Mouse (Mus musculus) lung, postnatal 0 days (tissue): ENCODE measurements around the gene Steap4. TPM values are rescaled to one million over a fixed set of nuclear protein-coding genes. Genes with fewer than 3 reads are reported as not detected.

Experiments used
- ATAC-seq: fragments of 200-750 bp; cut with Nextera tagmentation; 2 replicates; pipeline ENCODE4 v1.8.0; 2017; ENCODE audit warnings: moderate library complexity
- DNase-seq: peaks from one replicate; pipeline ENCODE4 v3.0.0-alpha.2; 2016; ENCODE audit warnings: low spot score
- H3K27ac ChIP-seq: fragments of 300-500 bp; sonication (generic); 2 replicates; pipeline ENCODE4 v1.5.1; 2014; ENCODE audit warnings: antibody characterized with exemption, mild to moderate bottlenecking, low read length, mixed read lengths
- H3K27me3 ChIP-seq: fragments of 300-500 bp; sonication (generic); replicated peaks from 2 replicates; pipeline ENCODE4 v1.6.1; 2014; ENCODE audit warnings: low read length, mixed read lengths; ENCODE audit not compliant: insufficient read depth
- H3K36me3 ChIP-seq: fragments of 300-500 bp; sonication (generic); 2 replicates; pipeline ENCODE4 v1.6.1; 2014; ENCODE audit warnings: low read length, mixed read lengths; ENCODE audit not compliant: insufficient read depth
- H3K4me1 ChIP-seq: fragments of 300-500 bp; sonication (generic); 2 replicates; pipeline ENCODE4 v1.6.1; 2014; ENCODE audit warnings: antibody characterized with exemption, low read depth, low read length, mixed read lengths; ENCODE audit not compliant: insufficient read depth
- H3K4me2 ChIP-seq: fragments of 300-500 bp; sonication (generic); replicated peaks from 2 replicates; pipeline ENCODE4 v1.6.1; 2014; ENCODE audit warnings: low read depth, mild to moderate bottlenecking, low read length, moderate library complexity, mixed read lengths
- H3K4me3 ChIP-seq: fragments of 300-500 bp; sonication (generic); 2 replicates; pipeline ENCODE4 v1.5.1; 2014; ENCODE audit warnings: low read depth, low read length
- H3K9ac ChIP-seq: fragments of 300-500 bp; sonication (generic); replicated peaks from 2 replicates; pipeline ENCODE4 v1.6.1; 2014; ENCODE audit warnings: low read depth, mild to moderate bottlenecking
- H3K9me3 ChIP-seq: fragments of 300-500 bp; sonication (generic); 2 replicates; pipeline ENCODE4 v1.6.1; 2016; ENCODE audit warnings: low read length, mixed read lengths
- CTCF ChIP-seq: IDR thresholded peaks from 2 replicates; pipeline ENCODE4 v1.5.1; 2016; ENCODE audit warnings: antibody characterized with exemption, mild to moderate bottlenecking
- EP300 ChIP-seq: IDR thresholded peaks from 2 replicates; pipeline ENCODE4 v1.6.1; 2016; ENCODE audit warnings: antibody characterized with exemption, mild to moderate bottlenecking, control low read depth
- WGBS: fragments of 180-500 bp; shearing (Covaris S2); extraction: QIAGEN DNeasy Blood & Tissue Kit; methylation state at CpG from one replicate; pipeline ENCODE4 v1.1.7; 2014; 5-methylcytosine and 5-hydroxymethylcytosine counted together
- polyA plus RNA-seq: library from polyadenylated mRNA; unstranded; fragments of >200 nt; fragmentation: Nextera tagmentation; extraction: Ambion mirVana; gene quantifications from 2 replicates; pipeline ENCODE4 v1.2.1, GENCODE M21; 2015

The Steap4 gene
- polyA plus RNA-seq, 1 experiment from 2014 or later, result 6.4 TPM

DNA sequence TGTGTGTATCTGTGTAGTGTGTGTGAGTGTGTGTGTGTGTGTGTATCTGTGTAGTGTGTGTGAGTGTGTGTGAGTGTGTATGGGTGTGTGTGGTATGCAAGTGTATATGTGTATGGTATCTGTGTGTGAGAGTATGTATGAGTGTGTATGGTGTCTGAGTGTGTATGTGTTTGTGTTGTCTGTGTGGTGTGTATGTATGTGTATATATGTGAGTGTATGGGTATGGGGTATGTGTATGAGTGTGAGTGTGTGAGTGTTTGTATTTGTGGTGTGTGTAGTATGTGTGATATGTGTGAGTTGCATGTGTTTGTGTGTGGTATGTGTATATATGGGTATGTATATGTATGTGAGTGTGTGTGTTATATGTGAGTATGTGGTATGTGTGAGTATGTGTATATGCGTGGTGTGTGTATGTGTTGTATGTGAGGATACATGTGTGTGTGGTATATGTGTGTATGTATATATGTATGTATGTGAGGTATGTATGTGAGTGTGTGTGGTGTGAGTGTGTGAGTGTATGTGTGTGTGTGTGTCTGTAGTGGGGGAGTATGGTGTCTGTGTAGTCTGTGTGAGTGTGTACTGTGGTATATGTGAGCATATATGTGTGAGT, 35.1 kb downstream of the Steap4 start:
- Histone ChIP-seq H3K4me2 (no peak overlapping the region), H3K27ac (no peak overlapping the region), H3K9me3 (no peaks in the 10 kb centered on the region), H3K4me3 (no peak overlapping the region), H3K36me3 (no peaks in the 10 kb centered on the region), H3K4me1 (no peaks in the 10 kb centered on the region), H3K9ac (no peak overlapping the region), H3K27me3 (no peaks in the 10 kb centered on the region)
- ATAC-seq (no peak), DNase-seq (no peak)
- WGBS, result 96% methylated on average over 1 of the region's 1 CpGs
- TF ChIP-seq CTCF, result no peak
- TF ChIP-seq EP300, result no peak

GRCm38 (mm10) chr5:7996401-7997044, 36.3 kb downstream of the Steap4 start:
- 42% methylated on average over 8 of the region's 8 CpGs for WGBS
- no peak overlapping the region for H3K9ac ChIP-seq
- no peaks in the 10 kb centered on the region for H3K27me3 ChIP-seq
- DNase-seq, result peak; percentile 65
- no peak overlapping the region for H3K4me3 ChIP-seq
- H3K27ac ChIP-seq, result no peak overlapping the region
- H3K9me3 ChIP-seq, result no peaks in the 10 kb centered on the region
- no peaks in the 10 kb centered on the region for H3K4me1 ChIP-seq
- no peaks in the 10 kb centered on the region for H3K36me3 ChIP-seq
- no peak for TF ChIP-seq EP300
- peak; percentile 71 for TF ChIP-seq CTCF
- H3K4me2 ChIP-seq, result no peak overlapping the region
- no peak for ATAC-seq

DNA sequence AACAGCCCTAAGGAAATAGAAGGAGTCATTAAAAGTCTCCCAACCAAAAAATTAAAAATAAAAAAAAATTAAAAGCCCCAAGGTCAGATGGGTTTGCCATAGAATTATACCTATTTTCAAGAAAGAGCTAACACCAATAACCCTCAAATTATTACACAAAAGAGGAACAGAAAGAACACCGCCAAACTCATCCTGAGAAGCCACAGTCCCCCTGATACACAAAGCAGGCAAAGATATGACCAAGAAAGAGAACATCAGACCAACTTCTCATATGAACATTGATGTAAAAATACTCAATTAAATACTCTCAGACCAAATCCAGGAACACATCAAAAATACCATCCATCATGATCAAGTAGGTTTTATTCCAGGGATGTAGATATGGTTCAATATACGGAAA, 36.8 kb downstream of the Steap4 start:
- Histone ChIP-seq H3K9me3 (no peaks in the 10 kb centered on the region), H3K4me2 (no peak overlapping the region), H3K9ac (no peak overlapping the region), H3K27ac (no peak overlapping the region), H3K4me1 (no peaks in the 10 kb centered on the region), H3K27me3 (no peaks in the 10 kb centered on the region), H3K4me3 (no peak overlapping the region), H3K36me3 (no peaks in the 10 kb centered on the region)
- WGBS, result 93% methylated on average over 2 of the region's 2 CpGs
- ATAC-seq (no peak), DNase-seq (no peak)
- no peak for TF ChIP-seq CTCF
- TF ChIP-seq EP300, result no peak

DNA sequence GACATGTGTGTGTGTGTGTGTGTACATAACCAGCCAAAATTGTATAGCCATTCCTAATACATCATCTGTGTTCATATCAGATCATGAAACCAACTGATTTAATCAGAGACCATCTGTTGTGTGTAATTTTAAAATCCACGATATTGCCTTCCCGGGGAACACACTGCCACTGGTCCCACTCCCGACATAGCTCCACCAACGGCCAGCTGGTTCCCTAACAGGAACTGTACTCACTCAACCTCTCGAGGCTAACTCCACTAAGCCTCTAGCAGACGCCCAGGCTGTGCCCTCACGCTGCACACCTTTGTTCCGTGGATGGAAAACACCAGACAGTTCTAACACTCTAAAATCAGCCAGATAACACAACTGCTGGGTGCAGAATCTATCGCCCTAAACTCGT, 40.2 kb downstream of the Steap4 start:
- Histone ChIP-seq H3K4me2 (no peak overlapping the region), H3K4me1 (no peaks in the 10 kb centered on the region), H3K27ac (no peak overlapping the region), H3K4me3 (no peak overlapping the region), H3K9ac (no peak overlapping the region), H3K9me3 (no peaks in the 10 kb centered on the region), H3K27me3 (no peaks in the 10 kb centered on the region), H3K36me3 (no peaks in the 10 kb centered on the region)
- ATAC-seq, result no peak
- no peak for DNase-seq
- TF ChIP-seq EP300, result no peak
- 69% methylated on average over 10 of the region's 10 CpGs for WGBS

DNA sequence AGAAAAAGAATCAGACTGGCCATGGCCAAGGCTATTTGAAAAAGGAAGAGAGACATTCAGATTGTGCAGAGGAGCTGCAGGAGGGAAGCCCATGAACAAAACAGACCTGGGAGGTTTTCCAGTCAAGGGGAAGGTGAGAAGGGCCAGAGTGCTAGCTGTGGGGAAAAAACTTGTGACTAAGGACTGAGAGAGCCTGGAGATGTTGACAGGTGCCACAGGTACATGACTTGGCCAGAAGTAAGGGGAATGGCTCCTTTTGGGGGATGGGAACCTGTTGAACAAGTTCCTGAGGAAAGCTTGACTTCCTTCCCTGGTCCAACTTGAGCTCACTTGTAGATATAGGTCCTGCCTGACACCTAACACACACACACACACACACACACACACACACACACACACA, 42.6 kb downstream of the Steap4 start:
- Histone ChIP-seq H3K9me3 (no peaks in the 10 kb centered on the region), H3K4me2 (no peak overlapping the region), H3K27ac (no peak overlapping the region), H3K27me3 (no peaks in the 10 kb centered on the region), H3K4me1 (no peaks in the 10 kb centered on the region), H3K4me3 (no peak overlapping the region), H3K36me3 (no peaks in the 10 kb centered on the region), H3K9ac (no peak overlapping the region)
- TF ChIP-seq EP300 (no peak), CTCF (no peak)
- ATAC-seq (peak; percentile 78), DNase-seq (peak; percentile 50)

DNA sequence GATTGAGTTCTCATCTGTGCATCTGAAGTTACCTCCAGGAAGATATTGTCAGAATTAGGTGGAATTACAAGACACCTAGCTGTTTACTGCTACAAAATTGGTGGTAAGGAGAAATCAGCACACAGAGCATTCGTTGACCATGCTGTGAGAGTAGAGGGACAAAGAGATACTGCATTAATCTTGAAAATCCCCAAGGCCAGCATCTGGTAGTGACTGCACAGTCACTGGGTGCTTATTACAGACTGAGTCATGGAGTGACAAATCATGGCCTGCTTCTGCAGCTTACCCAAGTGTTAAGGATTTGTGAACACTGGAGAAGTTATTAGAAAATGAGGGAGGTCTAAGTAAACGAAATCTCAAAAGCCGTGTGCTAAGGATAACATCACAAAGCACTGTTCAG, 53.0 kb downstream of the Steap4 start:
- WGBS, result 62% methylated on average over 3 of the region's 3 CpGs
- DNase-seq, result no peak
- Histone ChIP-seq H3K27me3 (no peaks in the 10 kb centered on the region), H3K4me2 (no peak overlapping the region), H3K27ac (no peak overlapping the region), H3K36me3 (no peaks in the 10 kb centered on the region), H3K9ac (no peak overlapping the region), H3K4me1 (no peaks in the 10 kb centered on the region), H3K4me3 (no peak overlapping the region), H3K9me3 (no peaks in the 10 kb centered on the region)
- ATAC-seq, result no peak
- TF ChIP-seq EP300 (no peak), CTCF (no peak)

Other genes starting within 250 kb of the Steap4 start
- 338 and 346 TPM in 2 replicates for gene Sri, start 85.6 kb downstream of the Steap4 start, polyA plus RNA-seq